Mouse (Mus musculus) layer of hippocampus, adult 6 months (tissue): Measurements from ENCODE around the gene Hdgf. TPM values are rescaled to one million over a fixed set of nuclear protein-coding genes. Genes with fewer than 3 reads are reported as not detected.

Source experiments
- long read RNA-seq, 2 experiments: library from polyadenylated mRNA; unstranded; transcript quantifications; one replicate each; pipeline ENCODE4 v2.0.0; 2019 to 2020
- polyA plus RNA-seq: library from polyadenylated mRNA; unstranded; fragments of <200 nt; fragmentation: Nextera tagmentation; gene quantifications from 2 replicates; pipeline ENCODE4 v1.2.3, GENCODE M21; 2021

Hdgf gene
- 90.1 and 97.6 TPM in 2 replicates for polyA plus RNA-seq
- long read RNA-seq, experiment 1, transcript Hdgf-201 (6 exons, 2,245 nt), result major isoform, 197 of 261 reads
- long read RNA-seq, experiment 1, partial matches to known transcripts, result 20 of 261 reads
- long read RNA-seq, experiment 1, other reads (novel, unspliced or antisense), result 44 of 261 reads
- long read RNA-seq, experiment 2, transcript Hdgf-201 (6 exons, 2,245 nt), result major isoform, 635 of 853 reads
- long read RNA-seq, experiment 2, partial matches to known transcripts, result 34 of 853 reads
- long read RNA-seq, experiment 2, other reads (novel, unspliced or antisense), result 183 of 853 reads

DNA sequence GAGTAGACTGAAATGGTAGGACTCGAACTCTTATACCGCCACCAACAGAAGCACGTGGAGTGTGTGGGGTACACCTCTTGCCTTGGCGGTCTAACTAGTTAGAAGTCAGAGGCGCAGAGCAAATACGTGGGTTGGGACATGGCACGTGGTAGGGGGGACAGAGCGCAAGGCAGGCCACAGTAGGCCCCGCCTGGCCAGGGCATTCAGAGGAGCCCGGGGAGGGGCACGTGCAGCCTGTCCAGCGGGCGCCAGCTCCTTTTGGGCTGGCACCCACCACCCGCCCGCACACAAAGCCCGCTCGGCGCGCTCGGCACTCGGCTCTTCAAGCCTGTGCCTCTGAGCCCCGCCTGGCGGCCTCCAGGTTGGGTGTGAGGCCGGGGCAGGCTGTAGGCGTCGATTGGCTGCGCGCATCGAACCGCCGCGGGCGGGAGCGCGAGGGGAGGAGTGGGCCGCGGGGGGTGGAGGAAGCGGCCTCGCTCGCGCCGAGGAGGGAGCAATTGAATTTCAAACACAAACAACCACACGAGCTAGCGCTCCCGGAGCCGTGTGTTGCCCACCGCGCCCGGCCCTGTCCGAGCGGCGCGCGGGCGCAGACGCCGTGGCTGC lies at the start of gene Hdgf:
TSS of gene Hdgf (plus strand) at position 442 of the 606 bp plus-strand sequence.

DNA sequence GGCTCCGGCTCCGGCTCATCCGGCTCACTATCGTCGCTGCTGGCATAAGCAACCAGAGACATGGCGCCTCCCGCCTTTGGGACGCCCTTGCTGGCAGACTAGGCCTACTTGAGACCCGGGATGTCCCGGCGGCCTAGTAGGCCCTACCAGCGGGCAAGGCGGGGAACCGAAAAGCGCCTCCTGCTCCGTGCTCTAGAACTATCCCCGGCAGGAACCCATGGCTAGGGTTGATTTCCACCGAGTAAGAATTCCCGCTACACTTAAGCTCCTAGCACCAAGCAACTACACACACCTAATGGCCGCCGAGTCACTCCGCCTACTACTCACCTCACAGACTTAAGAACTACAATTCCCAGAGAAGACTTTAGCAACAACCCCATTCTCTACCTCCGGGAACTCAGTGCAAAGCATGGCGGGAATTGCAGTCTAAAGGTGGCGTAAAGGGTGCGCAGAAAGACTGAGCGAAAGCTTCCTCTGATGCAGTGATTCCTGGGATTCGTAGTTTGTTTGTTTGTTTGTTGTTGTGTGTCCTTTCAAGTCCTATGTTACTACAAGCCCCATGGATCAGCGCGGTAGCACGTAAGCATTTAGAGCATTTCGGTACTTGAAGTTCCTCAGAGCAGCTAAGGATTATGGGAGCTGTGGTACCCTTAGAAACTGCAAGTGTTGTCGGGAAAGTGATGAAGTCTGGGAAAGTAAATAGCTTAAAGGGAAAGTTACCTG lies 20.7 kb upstream of the Hdgf start, which contains the start of gene Prcc:
TSS of gene Prcc (minus strand) at position 328 of the 723 bp plus-strand sequence.

DNA sequence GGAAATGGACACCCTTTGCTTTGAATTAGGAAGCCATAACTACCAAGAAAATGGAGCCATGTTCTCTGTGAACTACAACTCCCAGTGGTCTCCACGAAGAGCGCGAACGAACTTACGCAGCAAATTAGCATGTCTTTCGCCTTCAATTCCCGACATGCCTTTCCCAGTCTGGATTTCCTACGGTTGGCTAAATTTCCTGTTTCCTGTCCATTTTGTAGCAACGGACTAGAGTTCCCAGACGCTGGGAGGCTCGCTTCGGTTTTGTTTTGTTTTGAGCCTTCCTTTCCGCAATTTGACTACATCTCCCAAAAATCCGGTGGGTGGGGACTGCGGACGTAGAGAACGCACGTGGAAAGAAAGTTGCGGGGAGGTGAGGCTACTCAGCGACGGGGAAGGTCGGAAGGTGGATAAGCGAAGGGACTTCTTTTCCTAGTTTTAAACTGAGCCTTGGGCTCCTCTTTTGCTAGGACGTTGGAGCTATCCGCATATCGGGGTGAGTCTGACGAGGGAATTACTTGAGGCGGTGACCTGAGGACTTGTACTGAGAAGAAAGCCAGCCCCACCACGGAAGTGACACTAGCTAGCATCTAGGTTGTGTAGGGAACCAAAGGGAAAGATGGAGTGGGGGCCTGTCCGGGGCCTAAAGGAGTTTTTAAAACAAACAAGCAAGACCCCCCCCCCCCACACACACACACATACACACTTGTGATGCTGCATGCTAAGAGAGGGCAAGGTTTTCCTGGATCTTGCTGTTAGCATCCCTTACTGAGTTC lies 13.4 kb downstream of the Hdgf start, which contains the start of gene Mrpl24:
TSS of gene Mrpl24 (plus strand) at position 171 of the 773 bp plus-strand sequence.

DNA sequence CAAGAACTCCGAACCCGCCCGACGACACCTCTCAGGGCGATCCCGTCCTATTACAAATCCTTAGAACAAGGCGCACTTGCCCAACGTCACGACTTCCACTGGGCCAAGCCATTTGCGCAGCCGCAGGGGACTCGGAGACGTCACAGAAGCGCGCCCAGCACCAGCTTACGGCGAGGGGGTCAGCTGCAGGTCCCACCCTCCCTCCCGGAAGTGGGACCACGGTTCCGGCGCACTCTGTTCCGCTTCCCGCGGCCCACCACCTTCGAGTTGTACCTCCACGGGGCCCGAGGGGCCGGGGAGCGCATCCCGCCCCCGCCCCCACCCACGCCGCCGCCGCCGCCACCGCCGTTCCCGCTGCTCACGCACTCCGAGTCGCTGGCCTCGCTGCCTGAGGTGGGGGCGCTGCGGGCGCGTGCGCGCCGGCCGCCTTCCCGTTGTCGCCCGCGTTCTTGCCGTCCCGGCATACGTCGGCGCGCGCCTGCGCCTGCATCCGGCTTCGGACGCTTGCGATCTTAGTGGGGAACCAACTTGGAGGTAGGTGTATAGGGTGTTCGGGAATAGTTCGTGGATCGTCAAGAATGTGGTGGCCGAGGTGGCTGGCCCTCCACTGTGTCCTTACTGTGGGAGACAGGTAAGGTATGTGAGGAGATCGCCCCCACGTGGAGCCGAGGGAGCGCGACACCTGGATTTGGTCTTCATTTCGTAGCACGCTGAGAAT lies 24.1 kb downstream of the Hdgf start, which contains the start of the genes Isg20l2 and Rrnad1:
TSS of gene Isg20l2 (plus strand) at position 237 of the 718 bp plus-strand sequence.
TSS of gene Rrnad1 (minus strand) at position 640 of the 718 bp plus-strand sequence.

DNA sequence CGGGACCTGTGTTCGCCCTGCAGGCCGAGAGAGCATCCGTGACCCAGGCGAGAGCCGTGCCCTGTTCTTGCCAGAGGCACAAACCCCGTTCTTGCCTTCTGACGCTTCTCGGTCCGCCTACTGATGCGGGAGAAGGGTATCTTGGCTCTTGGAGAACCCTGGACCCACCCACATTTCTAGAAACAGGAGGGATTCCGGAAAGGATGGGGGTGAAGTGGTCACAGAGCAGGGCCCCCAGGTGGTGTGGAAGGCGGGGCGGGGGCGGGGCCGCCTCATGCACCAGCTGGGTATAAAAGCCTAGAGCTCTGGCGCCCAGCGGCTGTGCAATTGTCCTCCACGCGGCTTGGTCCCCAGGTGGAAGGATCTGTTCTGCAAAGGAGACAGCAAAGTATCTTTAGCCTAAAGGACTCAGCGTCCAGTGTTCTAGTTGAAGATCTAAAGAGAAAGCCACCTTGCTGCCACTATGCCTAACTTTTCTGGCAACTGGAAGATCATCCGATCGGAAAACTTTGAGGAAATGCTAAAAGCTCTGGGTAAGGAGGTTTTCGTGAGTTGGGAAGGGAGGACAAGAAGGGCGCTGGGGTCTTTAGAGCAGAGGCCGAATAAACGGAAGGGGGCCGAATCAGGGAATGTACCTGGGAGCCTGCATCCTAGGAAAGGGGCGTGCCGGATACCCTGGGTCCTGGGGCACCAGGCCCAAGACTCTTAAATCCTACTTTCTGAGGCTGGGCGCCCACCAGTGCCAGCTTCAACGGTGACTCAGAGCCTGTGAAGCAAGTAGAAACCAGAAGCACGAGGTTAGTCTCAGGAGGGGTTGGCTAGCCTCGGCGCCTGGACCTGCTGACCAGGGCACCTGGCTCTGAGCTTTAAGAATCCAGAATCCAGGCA lies 42.5 kb downstream of the Hdgf start, which contains the start of gene Crabp2:
TSS of gene Crabp2 (plus strand) at position 289 of the 888 bp plus-strand sequence.

Other genes with a start within 250 kb of the Hdgf start
- gene Lrrc71, start 157.7 kb upstream of the Hdgf start, polyA plus RNA-seq, result 0.46 and 0.98 TPM in 2 replicates
- 0.18 and 0.49 TPM in 2 replicates for gene Ntrk1, start 111.2 kb upstream of the Hdgf start, polyA plus RNA-seq
- gene Insrr, start 109.4 kb upstream of the Hdgf start, polyA plus RNA-seq, result 0.15 TPM in 1 of 2 replicates, not detected in the other
- gene Pear1, start 82.0 kb upstream of the Hdgf start, polyA plus RNA-seq, result 2.2 and 3.1 TPM in 2 replicates
- gene Sh2d2a, start 59.6 kb upstream of the Hdgf start, polyA plus RNA-seq, result 0.08 TPM in 1 of 2 replicates, not detected in the other
- gene Prcc, start 20.7 kb upstream of the Hdgf start, polyA plus RNA-seq, result 2.4 and 2.7 TPM in 2 replicates
- gene Mrpl24, start 13.2 kb downstream of the Hdgf start, polyA plus RNA-seq, result 77.3 and 83.4 TPM in 2 replicates
- gene Isg20l2, start 24.0 kb downstream of the Hdgf start, polyA plus RNA-seq, result 3.4 and 3.7 TPM in 2 replicates
- 8.3 and 10.7 TPM in 2 replicates for gene Rrnad1, start 24.4 kb downstream of the Hdgf start, polyA plus RNA-seq
- gene Crabp2, start 42.3 kb downstream of the Hdgf start, polyA plus RNA-seq, result 2.6 and 10.6 TPM in 2 replicates
- 1.4 and 2.2 TPM in 2 replicates for gene Nes, start 64.8 kb downstream of the Hdgf start, polyA plus RNA-seq
- 185 and 220 TPM in 2 replicates for gene Bcan, start 93.9 kb downstream of the Hdgf start, polyA plus RNA-seq
- 12.8 and 16.0 TPM in 2 replicates for gene Hapln2, start 121.3 kb downstream of the Hdgf start, polyA plus RNA-seq
- 18.0 and 18.5 TPM in 2 replicates for gene Gpatch4, start 136.8 kb downstream of the Hdgf start, polyA plus RNA-seq
- gene Naxe, start 152.2 kb downstream of the Hdgf start, polyA plus RNA-seq, result 237 TPM in 2 replicates
- gene Ttc24, start 172.0 kb downstream of the Hdgf start, polyA plus RNA-seq, result not detected in 2 replicates
- gene Iqgap3, start 175.7 kb downstream of the Hdgf start, polyA plus RNA-seq, result 0.15 and 0.16 TPM in 2 replicates
- gene Mef2d, start 236.1 kb downstream of the Hdgf start, polyA plus RNA-seq, result 62.2 and 79.5 TPM in 2 replicates